Mouse (Mus musculus): ENCODE measurements at regions not wholly inside any gene's neighbourhood (a gene's known extent, or its start where the extent isn't known, plus 50 kb on each side); places are given as distances from the start of the nearest gene placed in this dataset.

- Histone ChIP-seq H3K9ac (ENCODE audit: control insufficient read depth, low read depth, low read length, poor library complexity, severe bottlenecking) (no peak overlapping the region), H3K79me2 (ENCODE audit: control insufficient read depth, insufficient read depth, low read length, poor library complexity) (no peaks in the 10 kb centered on the region), H3K9me3 (replicated peaks; ENCODE audit: insufficient read depth, low read length) (no peaks in the 10 kb centered on the region), H3K4me1 (ENCODE audit: control insufficient read depth in 1 of 2, insufficient read depth in 2 of 2, low read length in 2 of 2) (peaks cover 0 to 2% of the 10 kb centered on the region in 2 experiments; a peak in 2 of 4 replicates), H3K27me3 (ENCODE audit: control insufficient read depth in 1 of 2, insufficient read depth in 2 of 2, low read length in 2 of 2) (no peaks in the 10 kb centered on the region), H3K27ac (ENCODE audit: control insufficient read depth, low read depth, low read length) (no peak overlapping the region), H3K36me3 (ENCODE audit: control insufficient read depth in 1 of 2, insufficient read depth in 2 of 2, low read length in 2 of 2) (no peaks in the 10 kb centered on the region), H3K4me3 (ENCODE audit: control insufficient read depth in 1 of 2, insufficient read depth in 1 of 2, low read depth in 2 of 2, low read length in 2 of 2) (no peak overlapping the region)
- DNase-seq (ENCODE audit: low read depth, low spot score): no peak
- TF ChIP-seq GABPA (IDR thresholded peaks at IDR 0.05; ENCODE audit: low read depth, low read length): no peak
- no peak for TF ChIP-seq MAZ (IDR thresholded peaks at IDR 0.05; ENCODE audit: low read depth, low read length)
- TF ChIP-seq MEF2A (IDR thresholded peaks at IDR 0.05; ENCODE audit: extremely low read depth, insufficient replicate concordance, low read depth, low read length, poor library complexity, severe bottlenecking): no peak
- no peak for TF ChIP-seq MYC (IDR thresholded peaks at IDR 0.05; ENCODE audit: low read depth, low read length)
- TF ChIP-seq MAX (IDR thresholded peaks at IDR 0.05; ENCODE audit: low read length): no peak
- no peak for TF ChIP-seq GATA1 (IDR thresholded peaks at IDR 0.05; ENCODE audit: low read depth, low read length)
- TF ChIP-seq NRF1 (IDR thresholded peaks at IDR 0.05; ENCODE audit: insufficient read depth, low read depth, low read length, poor library complexity, severe bottlenecking): no peak
- no peak for TF ChIP-seq MYB (IDR thresholded peaks at IDR 0.05; ENCODE audit: low read depth, low read length)
- TF ChIP-seq BHLHE40 (IDR thresholded peaks at IDR 0.05; ENCODE audit: borderline replicate concordance, low read depth, low read length): no peak
- no peak for TF ChIP-seq POLR2AphosphoS5 (IDR thresholded peaks at IDR 0.05; ENCODE audit: borderline replicate concordance, low read depth, low read length)
- TF ChIP-seq ZKSCAN1 (IDR thresholded peaks at IDR 0.05; ENCODE audit: low read depth, low read length): no peak
- no peak for TF ChIP-seq ELF1 (IDR thresholded peaks at IDR 0.05; ENCODE audit: low read depth, low read length)
- TF ChIP-seq KAT2A (conservative IDR thresholded peaks at IDR 0.05; ENCODE audit: low read depth, low read length): no peak
- TF ChIP-seq SIN3A (IDR thresholded peaks at IDR 0.05; ENCODE audit: low read length): no peak
- no peak for TF ChIP-seq USF1 (IDR thresholded peaks at IDR 0.05; ENCODE audit: low read depth, low read length)
Observed at GRCm38 (mm10) chr1:105422945-105423344, 66.4 kb upstream of the Rnf152 start.

- no peak for DNase-seq (ENCODE audit: low read depth, low spot score)
- TF ChIP-seq GABPA (IDR thresholded peaks at IDR 0.05; ENCODE audit: low read depth, low read length) (no peak), CHD2 (IDR thresholded peaks at IDR 0.05; ENCODE audit: low read length) (no peak), NRF1 (IDR thresholded peaks at IDR 0.05; ENCODE audit: insufficient read depth, low read depth, low read length, poor library complexity, severe bottlenecking) (no peak), NELFE (IDR thresholded peaks at IDR 0.05; ENCODE audit: low read depth, low read length) (no peak), POLR2A (IDR thresholded peaks at IDR 0.05; ENCODE audit: control insufficient read depth in 1 of 2, insufficient read depth in 1 of 2, low read depth in 1 of 2, low read length in 2 of 2, poor library complexity in 1 of 2) (no peak), BHLHE40 (IDR thresholded peaks at IDR 0.05; ENCODE audit: borderline replicate concordance, low read depth, low read length) (no peak), TBP (IDR thresholded peaks at IDR 0.05; ENCODE audit: low read depth, low read length) (no peak), JUND (IDR thresholded peaks at IDR 0.05; ENCODE audit: low read depth, low read length) (no peak), MAX (IDR thresholded peaks at IDR 0.05; ENCODE audit: low read length) (no peak), TAL1 (IDR thresholded peaks at IDR 0.05; ENCODE audit: low read length) (no peak), SMC3 (IDR thresholded peaks at IDR 0.05; ENCODE audit: low read depth, low read length) (no peak), POLR2AphosphoS2 (IDR thresholded peaks at IDR 0.05; ENCODE audit: low read length) (no peak), ZMIZ1 (IDR thresholded peaks at IDR 0.05; ENCODE audit: low read depth, low read length) (no peak)
- Histone ChIP-seq H3K27ac (ENCODE audit: control insufficient read depth, low read depth, low read length) (no peak overlapping the region), H3K79me2 (ENCODE audit: control insufficient read depth, insufficient read depth, low read length, poor library complexity) (no peaks in the 10 kb centered on the region), H3K9ac (ENCODE audit: control insufficient read depth, low read depth, low read length, poor library complexity, severe bottlenecking) (no peak overlapping the region), H3K4me3 (ENCODE audit: control insufficient read depth in 1 of 2, insufficient read depth in 1 of 2, low read depth in 2 of 2, low read length in 2 of 2) (no peak overlapping the region), H3K27me3 (ENCODE audit: control insufficient read depth in 1 of 2, insufficient read depth in 2 of 2, low read length in 2 of 2) (no peaks in the 10 kb centered on the region), H3K36me3 (ENCODE audit: control insufficient read depth in 1 of 2, insufficient read depth in 2 of 2, low read length in 2 of 2) (no peaks in the 10 kb centered on the region), H3K9me3 (replicated peaks; ENCODE audit: insufficient read depth, low read length) (no peaks in the 10 kb centered on the region), H3K4me1 (ENCODE audit: control insufficient read depth in 1 of 2, insufficient read depth in 2 of 2, low read length in 2 of 2) (peaks cover 0 to 2% of the 10 kb centered on the region in 2 experiments; a peak in 2 of 4 replicates)
Observed at GRCm38 (mm10) chr1:105420374-105421046, 64.0 kb upstream of the Rnf152 start.

Data from MEL (cell line).